Mouse (Mus musculus) embryonic fibroblast, embryonic 13.5 days (primary cell): ENCODE measurements around the gene Peli1. TPM values are rescaled to one million over a fixed set of nuclear protein-coding genes. Genes with fewer than 3 reads are reported as not detected.

ENCODE experiments used
- H3K27ac ChIP-seq: 2 replicates; pipeline ENCODE4 v1.5.1; 2012; ENCODE audit warnings: low read length, control low read depth, inconsistent platforms; ENCODE audit not compliant: insufficient read depth
- H3K4me1 ChIP-seq: 2 replicates; pipeline ENCODE4 v1.6.1; 2011; ENCODE audit warnings: low read length; ENCODE audit not compliant: control insufficient read depth, insufficient read depth
- H3K4me3 ChIP-seq: 2 replicates; pipeline ENCODE4 v1.5.1; 2011; ENCODE audit warnings: mild to moderate bottlenecking, control low read depth, low read length; ENCODE audit not compliant: insufficient read depth
- CTCF ChIP-seq: IDR thresholded peaks from 2 replicates; pipeline ENCODE4 v1.5.1; 2011; ENCODE audit warnings: mild to moderate bottlenecking, control low read depth, low read length, moderate library complexity, borderline replicate concordance; ENCODE audit not compliant: insufficient read depth
- POLR2A ChIP-seq: IDR thresholded peaks from 2 replicates; pipeline ENCODE4 v1.6.1; 2011; ENCODE audit warnings: low read depth, mild to moderate bottlenecking, control low read depth, low read length, moderate library complexity
- polyA plus RNA-seq: library from polyadenylated mRNA; stranded (reverse); fragments of >200 nt; gene quantifications from 2 replicates; pipeline ENCODE4 v1.2.4, GENCODE M21; 2011; ENCODE audit warnings: low read depth; ENCODE audit not compliant: missing spikeins, insufficient read length

The Peli1 gene
- polyA plus RNA-seq, 1 experiment: 21.3 TPM

- H3K27ac ChIP-seq: peak overlapping the region; percentile 74
- TF ChIP-seq CTCF (no peak), POLR2A (no peak)
- H3K4me1 ChIP-seq: no peaks in the 10 kb centered on the region
- peak overlapping the region; percentile 67 for H3K4me3 ChIP-seq
Measured at GRCm38 (mm10) chr11:21091428-21092405, 626 bp downstream of the Peli1 start.

- no peak overlapping the region for H3K27ac ChIP-seq
- peak overlapping the region; percentile 43 for H3K4me3 ChIP-seq
- TF ChIP-seq CTCF (no peak), POLR2A (no peak)
- no peaks in the 10 kb centered on the region for H3K4me1 ChIP-seq
Measured at GRCm38 (mm10) chr11:21092621-21093020, 1.5 kb downstream of the Peli1 start.

GRCm38 (mm10) chr11:21093081-21093815 is 2.2 kb downstream of the Peli1 start:
- Histone ChIP-seq H3K27ac (no peak overlapping the region), H3K4me1 (no peaks in the 10 kb centered on the region), H3K4me3 (peak overlapping the region; percentile 30)
- TF ChIP-seq CTCF: no peak
- no peak for TF ChIP-seq POLR2A

- H3K27ac ChIP-seq: no peak overlapping the region
- H3K4me1 ChIP-seq: no peaks in the 10 kb centered on the region
- H3K4me3 ChIP-seq: no peak overlapping the region
- TF ChIP-seq CTCF: no peak
- no peak for TF ChIP-seq POLR2A
Measured at GRCm38 (mm10) chr11:21096590-21096989, 5.5 kb downstream of the Peli1 start.

GRCm38 (mm10) chr11:21098457-21098856 is 7.4 kb downstream of the Peli1 start:
- Histone ChIP-seq H3K4me3 (no peak overlapping the region), H3K4me1 (no peaks in the 10 kb centered on the region; the same call in 1 of the 2 replicates), H3K27ac (no peak overlapping the region)
- TF ChIP-seq CTCF (no peak), POLR2A (no peak)

- TF ChIP-seq CTCF: no peak
- TF ChIP-seq POLR2A: no peak
- H3K27ac ChIP-seq: no peak overlapping the region
Measured at GRCm38 (mm10) chr11:21100704-21101103, 9.6 kb downstream of the Peli1 start.

GRCm38 (mm10) chr11:21101286-21101685 is 10.2 kb downstream of the Peli1 start:
- no peak for TF ChIP-seq CTCF
- no peak for TF ChIP-seq POLR2A
- Histone ChIP-seq H3K4me3 (no peak overlapping the region), H3K4me1 (peaks cover 6% of the 10 kb centered on the region), H3K27ac (no peak overlapping the region)

More at GRCm38 (mm10) chr11:21100704-21101103, 9.6 kb downstream of the Peli1 start:
- Histone ChIP-seq H3K4me3 (no peak overlapping the region), H3K4me1 (peaks cover 6% of the 10 kb centered on the region)

- TF ChIP-seq CTCF: no peak
- TF ChIP-seq POLR2A: no peak
- H3K4me1 ChIP-seq: peaks cover 6% of the 10 kb centered on the region
- H3K4me3 ChIP-seq: no peak overlapping the region
- peak overlapping the region; percentile 18; the same call in 1 of the 2 replicates for H3K27ac ChIP-seq
Measured at GRCm38 (mm10) chr11:21102273-21103005, 11.3 kb downstream of the Peli1 start.

- H3K4me3 ChIP-seq: no peak overlapping the region
- no peak overlapping the region for H3K27ac ChIP-seq
- no peak for TF ChIP-seq POLR2A
- peaks cover 6% of the 10 kb centered on the region for H3K4me1 ChIP-seq
Measured at GRCm38 (mm10) chr11:21103186-21103585, 12.1 kb downstream of the Peli1 start.

GRCm38 (mm10) chr11:21105393-21105792 is 14.3 kb downstream of the Peli1 start:
- Histone ChIP-seq H3K27ac (no peak overlapping the region; the same call in 1 of the 2 replicates), H3K4me3 (no peak overlapping the region), H3K4me1 (peaks cover 6% of the 10 kb centered on the region)
- TF ChIP-seq POLR2A (no peak), CTCF (no peak)
